Mouse (Mus musculus) G1E (cell line): ENCODE data around the gene Gpx1.

ENCODE experiments used
- CTCF ChIP-seq: IDR thresholded peaks from 2 replicates; pipeline ENCODE4 v1.5.1; 2012; ENCODE audit warnings: low read depth, low read length, inconsistent platforms, mixed read lengths
- GATA2 ChIP-seq: IDR thresholded peaks from 2 replicates; pipeline ENCODE4 v1.6.1; 2012; ENCODE audit warnings: low read depth, low read length, inconsistent platforms, borderline replicate concordance

DNA sequence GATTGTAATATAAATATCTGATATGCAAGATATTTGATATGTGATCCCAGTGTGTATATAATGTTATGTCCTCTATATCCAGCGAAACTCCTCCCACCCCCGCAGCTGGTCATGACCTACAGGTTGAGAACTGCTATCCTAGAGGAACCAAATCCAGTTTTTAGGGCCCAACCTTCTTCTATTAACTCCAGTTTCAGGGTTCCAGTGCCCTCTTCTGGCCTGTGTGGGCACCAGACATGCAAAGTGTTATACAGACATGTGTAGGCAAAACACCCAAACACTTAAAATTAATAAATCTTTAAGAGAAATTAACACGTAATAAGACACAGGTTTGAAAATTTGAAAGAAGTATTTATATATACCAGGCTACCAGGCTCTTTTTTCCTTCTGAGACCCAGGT is 21.1 kb upstream of the Gpx1 start:
- TF ChIP-seq CTCF = no peak
- TF ChIP-seq GATA2 = no peak
